Mouse (Mus musculus) intestine, postnatal 0 days (tissue): ENCODE measurements around the gene Galc. TPM values are rescaled to one million over a fixed set of nuclear protein-coding genes. Genes with fewer than 3 reads are reported as not detected.

Source experiments
- ATAC-seq: fragments of 200-750 bp; cut with Nextera tagmentation; 2 replicates; pipeline ENCODE4 v1.8.0; 2017; ENCODE audit warnings: mild to moderate bottlenecking, moderate TSS enrichment, moderate library complexity
- H3K27ac ChIP-seq: fragments of 300-500 bp; sonication (generic); 2 replicates; pipeline ENCODE4 v1.5.1; 2014; ENCODE audit warnings: mild to moderate bottlenecking, low read depth, low read length, moderate library complexity
- H3K27me3 ChIP-seq: fragments of 300-500 bp; sonication (generic); replicated peaks from 2 replicates; pipeline ENCODE4 v1.6.1; 2014; ENCODE audit warnings: low read length, mixed read lengths; ENCODE audit not compliant: control insufficient read depth, insufficient read depth
- H3K36me3 ChIP-seq: fragments of 300-500 bp; sonication (generic); 2 replicates; pipeline ENCODE4 v1.6.1; 2014; ENCODE audit warnings: mild to moderate bottlenecking, moderate library complexity; ENCODE audit not compliant: control insufficient read depth, insufficient read depth
- H3K4me1 ChIP-seq: fragments of 300-500 bp; sonication (generic); replicated peaks from 2 replicates; pipeline ENCODE4 v1.6.1; 2014; ENCODE audit warnings: antibody characterized with exemption, low read length, mixed read lengths; ENCODE audit not compliant: control insufficient read depth, insufficient read depth
- H3K4me2 ChIP-seq: fragments of 300-500 bp; sonication (generic); replicated peaks from 2 replicates; pipeline ENCODE4 v1.6.1; 2014; ENCODE audit warnings: low read depth, mild to moderate bottlenecking, moderate library complexity
- H3K4me3 ChIP-seq: fragments of 300-500 bp; sonication (generic); 2 replicates; pipeline ENCODE4 v1.5.1; 2014; ENCODE audit warnings: low read depth, low read length
- H3K9ac ChIP-seq: fragments of 300-500 bp; sonication (generic); 2 replicates; pipeline ENCODE4 v1.6.1; 2014; ENCODE audit warnings: mild to moderate bottlenecking, low read depth, low read length
- H3K9me3 ChIP-seq: fragments of 300-500 bp; sonication (generic); 2 replicates; pipeline ENCODE4 v1.6.1; 2016; ENCODE audit warnings: mixed run types; ENCODE audit not compliant: control insufficient read depth
- CTCF ChIP-seq: sonication (generic); IDR thresholded peaks from 2 replicates; pipeline ENCODE4 v1.5.1; 2016; ENCODE audit warnings: low read depth, mild to moderate bottlenecking, control low read depth, antibody characterized with exemption, moderate library complexity
- WGBS: fragments of 180-500 bp; shearing (Covaris S2); extraction: QIAGEN DNeasy Blood & Tissue Kit; methylation state at CpG from one replicate; pipeline ENCODE4 v1.1.7; 2014; 5-methylcytosine and 5-hydroxymethylcytosine counted together
- polyA plus RNA-seq: library from polyadenylated mRNA; unstranded; fragments of >200 nt; fragmentation: Nextera tagmentation; extraction: Ambion mirVana; gene quantifications from 2 replicates; pipeline ENCODE4 v1.2.1, GENCODE M21; 2015

Gene Galc
- polyA plus RNA-seq = 13.1 and 15.1 TPM in 2 replicates

- Histone ChIP-seq H3K4me2 (peak within 1 kb of the TSS; percentile 88), H3K4me3 (peak within 1 kb of the TSS; percentile 92), H3K9ac (peak within 1 kb of the TSS; percentile 89), H3K27me3 (no peaks in the 10 kb centered on the region), H3K36me3 (no peaks in the 10 kb centered on the region), H3K4me1 (no peaks in the 10 kb centered on the region), H3K9me3 (no peaks in the 10 kb centered on the region), H3K27ac (peak within 1 kb of the TSS; percentile 91)
- peak; percentile 95 for ATAC-seq
- under 1% methylated on average over 67 of the region's 76 CpGs for WGBS
- no peak for TF ChIP-seq CTCF
Measured at GRCm38 (mm10) chr12:98258845-98259517, at the start of gene Galc. Gene Galc (minus strand): TSS chr12:98259459.

GRCm38 (mm10) chr12:98307179-98307915 lies 48.1 kb upstream of the Galc start:
- 82% methylated on average over 7 of the region's 7 CpGs for WGBS
- TF ChIP-seq CTCF = no peak

GRCm38 (mm10) chr12:98303013-98303412 lies 43.8 kb upstream of the Galc start:
- Histone ChIP-seq H3K4me3 (no peak overlapping the region), H3K4me2 (no peak overlapping the region), H3K27ac (no peak overlapping the region), H3K9ac (no peak overlapping the region), H3K4me1 (no peaks in the 10 kb centered on the region), H3K27me3 (no peaks in the 10 kb centered on the region), H3K36me3 (no peaks in the 10 kb centered on the region), H3K9me3 (no peaks in the 10 kb centered on the region)
- WGBS = 85% methylated on average over 1 of the region's 1 CpGs
- no peak for TF ChIP-seq CTCF
- ATAC-seq = no peak

More at GRCm38 (mm10) chr12:98307179-98307915, 48.1 kb upstream of the Galc start:
- H3K4me3 ChIP-seq = no peak overlapping the region
- no peak for ATAC-seq
- H3K9ac ChIP-seq = no peak overlapping the region
- no peaks in the 10 kb centered on the region for H3K27me3 ChIP-seq
- no peaks in the 10 kb centered on the region for H3K9me3 ChIP-seq
- H3K27ac ChIP-seq = no peak overlapping the region
- no peaks in the 10 kb centered on the region for H3K4me1 ChIP-seq
- H3K4me2 ChIP-seq = no peak overlapping the region
- no peaks in the 10 kb centered on the region for H3K36me3 ChIP-seq

- Histone ChIP-seq H3K9ac (no peak overlapping the region), H3K27ac (no peak overlapping the region), H3K4me3 (no peak overlapping the region), H3K4me1 (no peaks in the 10 kb centered on the region), H3K4me2 (no peak overlapping the region), H3K27me3 (no peaks in the 10 kb centered on the region), H3K9me3 (no peaks in the 10 kb centered on the region), H3K36me3 (no peaks in the 10 kb centered on the region)
- no peak for TF ChIP-seq CTCF
- 67% methylated on average over 5 of the region's 5 CpGs for WGBS
- ATAC-seq = no peak
Measured at GRCm38 (mm10) chr12:98301980-98302379, 42.7 kb upstream of the Galc start.

GRCm38 (mm10) chr12:98294241-98294640 lies 35.0 kb upstream of the Galc start:
- Histone ChIP-seq H3K9me3 (no peaks in the 10 kb centered on the region), H3K36me3 (no peaks in the 10 kb centered on the region), H3K27ac (no peak overlapping the region), H3K4me2 (no peak overlapping the region), H3K9ac (no peak overlapping the region), H3K27me3 (no peaks in the 10 kb centered on the region), H3K4me1 (no peaks in the 10 kb centered on the region), H3K4me3 (no peak overlapping the region)
- WGBS = 75% methylated on average over 2 of the region's 2 CpGs
- ATAC-seq = no peak
- TF ChIP-seq CTCF = no peak

- Histone ChIP-seq H3K4me1 (no peaks in the 10 kb centered on the region), H3K9me3 (no peaks in the 10 kb centered on the region), H3K4me2 (no peak overlapping the region), H3K9ac (no peak overlapping the region), H3K27me3 (no peaks in the 10 kb centered on the region), H3K36me3 (no peaks in the 10 kb centered on the region), H3K4me3 (no peak overlapping the region), H3K27ac (no peak overlapping the region)
- WGBS = 40% methylated on average over 4 of the region's 4 CpGs
- TF ChIP-seq CTCF = no peak
- ATAC-seq = no peak
Measured at GRCm38 (mm10) chr12:98292278-98292677, 33.0 kb upstream of the Galc start.
